Mouse (Mus musculus) cerebellum, postnatal 10 days (tissue): ENCODE measurements at regions not wholly inside any gene's neighbourhood (a gene's known extent, or its start where the extent isn't known, plus 50 kb on each side); places are given as distances from the start of the nearest gene placed in this dataset.

Experiments used
- DNase-seq, 2 experiments: peaks; one replicate each; pipeline ENCODE4 v3.0.0; 2021; ENCODE audit warnings: mixed read lengths in 2 of 2

DNA sequence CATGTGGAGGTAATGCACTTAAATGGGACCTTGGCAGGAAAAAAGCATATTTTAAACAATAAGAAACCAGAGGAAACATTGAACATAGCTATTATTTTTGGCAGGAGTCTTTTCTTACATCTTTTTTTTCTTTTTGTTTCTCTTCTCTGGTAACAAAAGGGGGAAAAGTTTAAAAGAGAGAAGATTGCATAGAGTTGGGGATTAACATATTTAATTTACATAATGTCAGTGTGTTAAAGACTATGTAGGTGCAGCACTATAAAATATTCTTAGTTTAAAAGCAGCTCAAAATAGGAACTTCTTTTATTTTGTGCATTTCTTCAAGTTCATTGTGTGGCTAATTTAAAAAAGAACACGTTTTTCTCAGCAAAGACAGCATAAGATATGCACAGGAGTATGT is 1087.5 kb downstream of the Cdh11 start:
- DNase-seq, result no peak

- DNase-seq, result no peak
Observed at GRCm38 (mm10) chr8:101690901-101691300, 1094.5 kb downstream of the Cdh11 start.

DNA sequence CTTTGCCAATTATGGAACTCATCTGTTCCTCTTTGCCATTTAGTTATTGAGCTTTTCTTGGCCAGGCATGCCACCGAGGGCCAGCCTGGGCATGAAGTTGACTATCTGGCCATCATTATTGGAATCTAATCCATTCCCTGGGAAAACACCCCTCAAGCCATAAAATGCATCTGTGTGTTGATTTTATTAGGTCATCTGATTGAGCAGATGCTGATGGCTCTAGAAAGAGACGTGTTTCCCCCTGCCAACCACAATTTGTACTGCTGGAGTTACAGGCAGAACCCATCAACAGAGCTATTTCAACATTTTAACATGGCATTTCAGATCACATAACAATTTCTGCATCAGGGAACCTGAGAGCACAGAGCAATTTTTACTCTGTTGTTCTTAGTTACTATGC is 1116.5 kb downstream of the Cdh11 start:
- DNase-seq, result no peak

DNA sequence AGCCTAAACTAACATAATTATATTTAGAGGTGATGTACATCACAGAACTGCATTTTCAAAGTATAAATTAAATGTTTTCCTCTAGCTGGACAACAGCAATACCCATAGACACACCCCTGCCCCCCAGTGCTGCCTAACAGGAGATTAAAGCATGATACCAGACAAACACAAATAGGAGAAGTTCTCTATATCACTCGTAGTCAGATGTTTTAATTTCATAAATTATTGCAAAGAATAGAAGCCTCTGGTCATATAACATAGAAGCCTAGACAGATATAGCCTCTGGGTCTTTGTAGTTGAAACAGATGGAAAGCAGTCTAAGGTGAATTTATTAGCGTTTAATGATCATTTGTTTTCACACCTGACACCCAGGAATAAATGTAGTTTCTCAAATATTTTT is 1122.6 kb downstream of the Cdh11 start:
- DNase-seq, result no peak

DNA sequence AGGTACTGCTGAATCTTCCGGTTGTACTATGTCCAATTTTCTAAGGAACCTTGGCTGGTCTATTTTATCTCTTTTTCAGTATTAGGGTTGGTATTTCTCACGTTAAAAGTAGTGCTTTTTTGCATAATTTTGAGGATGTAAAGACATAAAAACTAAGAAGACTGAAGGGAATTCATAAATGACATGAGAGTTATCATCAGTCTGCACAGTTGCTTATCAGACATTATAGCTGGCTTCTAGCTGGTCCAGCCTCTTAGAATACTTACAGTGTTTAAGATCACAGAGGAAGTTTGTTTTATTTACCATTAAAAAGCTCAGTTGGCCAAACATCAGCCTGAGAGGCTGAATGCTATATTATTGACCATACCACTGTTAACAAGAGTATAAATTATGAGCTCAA is 1130.2 kb downstream of the Cdh11 start:
- DNase-seq, result no peak

GRCm38 (mm10) chr8:101628816-101629215 is 1156.6 kb downstream of the Cdh11 start:
- peak; percentile 6 to 9 for DNase-seq

- peak; percentile 53 to 68 for DNase-seq
Observed at GRCm38 (mm10) chr8:101621941-101622340, 1163.5 kb downstream of the Cdh11 start.

GRCm38 (mm10) chr8:101591115-101591514 is 1194.3 kb downstream of the Cdh11 start:
- DNase-seq, result no peak

DNA sequence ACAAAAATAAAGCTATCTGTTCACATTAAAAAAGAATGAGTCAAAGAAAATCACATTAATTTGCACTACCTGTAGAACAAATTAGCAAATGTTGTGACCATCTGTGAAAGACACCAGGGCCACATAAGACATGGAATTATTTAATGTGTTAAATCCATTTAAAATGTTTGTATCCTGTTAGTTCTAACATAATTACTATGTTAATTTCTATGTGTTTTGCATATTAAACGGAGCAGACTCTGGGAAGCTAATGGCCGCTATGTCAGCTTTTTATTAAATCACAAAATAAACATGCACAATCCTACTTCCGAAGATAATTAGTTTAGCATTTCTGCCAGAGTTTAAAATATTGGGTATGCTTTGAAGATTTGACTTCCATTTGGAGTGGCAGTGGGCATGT is 1194.8 kb downstream of the Cdh11 start:
- no peak for DNase-seq

DNA sequence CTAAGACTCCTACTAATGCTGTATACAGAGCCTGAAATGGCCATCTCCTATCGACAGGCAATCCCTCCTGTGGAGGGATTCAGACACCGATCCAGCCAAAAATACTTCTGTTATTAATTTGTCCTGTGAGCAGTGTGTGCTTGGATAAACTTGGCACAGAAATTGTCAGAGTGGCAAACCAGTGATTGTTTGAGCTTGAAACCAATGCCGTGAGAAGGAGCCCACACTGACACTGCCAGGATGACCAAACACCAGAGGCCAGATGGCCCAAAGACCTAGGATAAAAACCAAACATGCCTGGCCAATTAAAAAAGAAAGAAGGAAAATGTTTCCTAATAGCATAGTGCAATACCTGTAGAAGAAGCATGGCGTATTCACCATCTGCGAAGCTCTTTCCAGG is 1221.0 kb downstream of the Cdh11 start:
- peak; percentile 31 for DNase-seq

GRCm38 (mm10) chr8:101522758-101523157 is 1262.7 kb downstream of the Cdh11 start:
- no peak for DNase-seq

DNA sequence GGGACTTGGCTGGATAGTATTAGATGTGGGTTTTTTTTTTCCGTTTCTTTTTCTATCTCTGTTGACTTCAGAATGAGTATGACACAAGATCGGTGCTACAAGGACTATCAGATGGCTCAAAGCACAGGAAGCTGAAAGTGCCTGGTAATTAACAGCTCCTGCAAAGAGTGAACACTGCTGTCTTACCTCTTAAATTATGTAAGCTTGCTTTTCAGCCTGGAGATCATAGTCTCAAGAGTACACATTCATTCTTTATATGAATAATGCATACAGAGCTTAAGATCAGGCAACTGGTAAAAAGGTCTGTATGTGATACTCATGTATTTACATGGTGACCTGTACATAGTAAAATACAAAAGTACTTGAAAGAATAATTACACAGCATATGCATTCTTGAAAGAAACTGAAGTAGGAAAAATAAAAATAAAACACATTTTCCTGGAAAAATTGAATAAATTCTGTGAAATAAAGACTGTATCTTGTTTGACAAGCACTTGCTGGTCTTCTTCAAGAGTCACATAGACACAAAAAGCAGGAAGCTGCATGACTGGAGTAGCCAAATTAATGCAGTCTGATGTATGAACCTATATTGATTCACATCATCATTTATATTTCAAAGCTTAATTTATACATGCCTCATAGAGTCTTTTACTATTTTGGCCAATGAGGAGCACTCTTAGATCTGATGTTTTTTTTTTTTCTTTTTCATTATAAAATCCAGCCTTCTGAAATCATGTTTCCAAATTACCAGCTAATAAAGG is 1306.7 kb downstream of the Cdh11 start:
- no peak for DNase-seq

GRCm38 (mm10) chr8:101466363-101466762 is 1319.1 kb downstream of the Cdh11 start:
- DNase-seq, result no peak

GRCm38 (mm10) chr8:101462515-101462914 is 1322.9 kb downstream of the Cdh11 start:
- DNase-seq, result peak; percentile 92 to 95

- DNase-seq, result no peak
Observed at GRCm38 (mm10) chr8:101444730-101445129, 1340.7 kb downstream of the Cdh11 start.

- DNase-seq, result no peak
Observed at GRCm38 (mm10) chr8:101442563-101442962, 1342.9 kb downstream of the Cdh11 start.

GRCm38 (mm10) chr8:101435691-101436090 is 1349.8 kb downstream of the Cdh11 start:
- peak; percentile 66 to 76 for DNase-seq
